Mouse (Mus musculus) intestine, embryonic 16.5 days (tissue): ENCODE data around the gene Rgs2. TPM values are rescaled to one million over a fixed set of nuclear protein-coding genes. Genes with fewer than 3 reads are reported as not detected.

ENCODE experiments used
- ATAC-seq: fragments of 200-750 bp; cut with Nextera tagmentation; 2 replicates; pipeline ENCODE4 v1.8.0; 2017; ENCODE audit warnings: moderate TSS enrichment, moderate library complexity
- H3K27ac ChIP-seq: fragments of 300-500 bp; sonication (generic); 2 replicates; pipeline ENCODE4 v1.5.1; 2014; ENCODE audit warnings: mild to moderate bottlenecking, low read length
- H3K27me3 ChIP-seq: fragments of 300-500 bp; sonication (generic); replicated peaks from 2 replicates; pipeline ENCODE4 v1.6.1; 2014; ENCODE audit warnings: low read length, control low read depth, mixed read lengths; ENCODE audit not compliant: control insufficient read depth, insufficient read depth
- H3K36me3 ChIP-seq: fragments of 300-500 bp; sonication (generic); 2 replicates; pipeline ENCODE4 v1.6.1; 2014; ENCODE audit warnings: low read length, control low read depth; ENCODE audit not compliant: control insufficient read depth, insufficient read depth
- H3K4me1 ChIP-seq: fragments of 300-500 bp; sonication (generic); 2 replicates; pipeline ENCODE4 v1.6.1; 2014; ENCODE audit warnings: low read length, control low read depth, mixed read lengths; ENCODE audit not compliant: control insufficient read depth, insufficient read depth
- H3K4me2 ChIP-seq: fragments of 300-500 bp; sonication (generic); 2 replicates; pipeline ENCODE4 v1.6.1; 2014; ENCODE audit warnings: low read depth, low read length, control low read depth
- H3K4me3 ChIP-seq: fragments of 300-500 bp; sonication (generic); 2 replicates; pipeline ENCODE4 v1.5.1; 2014; ENCODE audit warnings: mild to moderate bottlenecking, low read length
- H3K9ac ChIP-seq: fragments of 300-500 bp; sonication (generic); 2 replicates; pipeline ENCODE4 v1.6.1; 2014; ENCODE audit warnings: low read depth, low read length
- H3K9me3 ChIP-seq: fragments of 300-500 bp; sonication (generic); 2 replicates; pipeline ENCODE4 v1.6.1; 2016; ENCODE audit warnings: low read length, control low read depth; ENCODE audit not compliant: control insufficient read depth
- WGBS: fragments of 180-500 bp; shearing (Covaris S2); extraction: QIAGEN DNeasy Blood & Tissue Kit; methylation state at CpG from one replicate; pipeline ENCODE4 v1.1.7; 2014; 5-methylcytosine and 5-hydroxymethylcytosine counted together
- polyA plus RNA-seq: library from polyadenylated mRNA; unstranded; fragments of >200 nt; fragmentation: Nextera tagmentation; extraction: Ambion mirVana; gene quantifications from 2 replicates; pipeline ENCODE4 v1.2.1, GENCODE M21; 2015

Rgs2 gene
- polyA plus RNA-seq, 1 experiment from 2014 or later, result 50.0 TPM

- Histone ChIP-seq H3K36me3 (no peaks in the 10 kb centered on the region), H3K9me3 (no peaks in the 10 kb centered on the region), H3K4me1 (no peaks in the 10 kb centered on the region), H3K27me3 (no peaks in the 10 kb centered on the region), H3K9ac (no peak overlapping the region), H3K4me3 (no peak overlapping the region), H3K4me2 (no peak overlapping the region), H3K27ac (no peak overlapping the region)
- ATAC-seq, result no peak
- whole genome bisulfite sequencing, result 82% methylated on average over 2 of the region's 2 CpGs
These were observed 11.4 kb downstream of the Rgs2 start for GRCm38 (mm10) chr1:143992528-143992927.

GRCm38 (mm10) chr1:143990263-143990662 is 13.7 kb downstream of the Rgs2 start:
- Histone ChIP-seq H3K36me3 (no peaks in the 10 kb centered on the region), H3K4me3 (no peak overlapping the region), H3K9me3 (no peaks in the 10 kb centered on the region), H3K27me3 (no peaks in the 10 kb centered on the region), H3K9ac (no peak overlapping the region), H3K4me1 (no peaks in the 10 kb centered on the region), H3K27ac (no peak overlapping the region), H3K4me2 (no peak overlapping the region)
- ATAC-seq, result no peak
- WGBS, result 38% methylated on average over 5 of the region's 5 CpGs

- WGBS, result 49% methylated on average over 5 of the region's 5 CpGs
- ATAC-seq, result no peak
These were observed 14.2 kb downstream of the Rgs2 start for GRCm38 (mm10) chr1:143989773-143990172.

GRCm38 (mm10) chr1:143988756-143989155 is 15.2 kb downstream of the Rgs2 start:
- Histone ChIP-seq H3K4me2 (no peak overlapping the region), H3K27ac (no peak overlapping the region), H3K27me3 (no peaks in the 10 kb centered on the region), H3K4me3 (no peak overlapping the region), H3K36me3 (no peaks in the 10 kb centered on the region), H3K4me1 (no peaks in the 10 kb centered on the region), H3K9ac (no peak overlapping the region), H3K9me3 (no peaks in the 10 kb centered on the region)
- WGBS, result 48% methylated on average over 6 of the region's 6 CpGs
- no peak for ATAC-seq

More at GRCm38 (mm10) chr1:143989773-143990172, 14.2 kb downstream of the Rgs2 start:
- Histone ChIP-seq H3K9ac (no peak overlapping the region), H3K4me3 (no peak overlapping the region), H3K27ac (no peak overlapping the region), H3K9me3 (no peaks in the 10 kb centered on the region), H3K4me2 (no peak overlapping the region), H3K36me3 (no peaks in the 10 kb centered on the region), H3K27me3 (no peaks in the 10 kb centered on the region), H3K4me1 (no peaks in the 10 kb centered on the region)

- ATAC-seq, result no peak
These were observed 18.9 kb downstream of the Rgs2 start for GRCm38 (mm10) chr1:143984988-143985625.

GRCm38 (mm10) chr1:143982765-143983312 is 21.1 kb downstream of the Rgs2 start:
- no peaks in the 10 kb centered on the region for H3K36me3 ChIP-seq
- H3K4me3 ChIP-seq, result no peak overlapping the region
- no peaks in the 10 kb centered on the region for H3K27me3 ChIP-seq
- H3K9ac ChIP-seq, result no peak overlapping the region
- H3K4me1 ChIP-seq, result no peaks in the 10 kb centered on the region
- no peak overlapping the region for H3K4me2 ChIP-seq
- no peaks in the 10 kb centered on the region for H3K9me3 ChIP-seq
- WGBS, result 35% methylated on average over 3 of the region's 3 CpGs
- H3K27ac ChIP-seq, result no peak overlapping the region
- no peak for ATAC-seq

More at GRCm38 (mm10) chr1:143984988-143985625, 18.9 kb downstream of the Rgs2 start:
- H3K4me1 ChIP-seq, result no peaks in the 10 kb centered on the region
- WGBS, result 80% methylated on average over 6 of the region's 6 CpGs
- no peaks in the 10 kb centered on the region for H3K36me3 ChIP-seq
- no peak overlapping the region for H3K4me3 ChIP-seq
- no peak overlapping the region for H3K27ac ChIP-seq
- H3K27me3 ChIP-seq, result no peaks in the 10 kb centered on the region
- no peak overlapping the region for H3K4me2 ChIP-seq
- no peaks in the 10 kb centered on the region for H3K9me3 ChIP-seq
- H3K9ac ChIP-seq, result no peak overlapping the region

- Histone ChIP-seq H3K9me3 (no peaks in the 10 kb centered on the region), H3K4me2 (no peak overlapping the region), H3K27me3 (no peaks in the 10 kb centered on the region), H3K36me3 (no peaks in the 10 kb centered on the region), H3K27ac (no peak overlapping the region), H3K4me1 (no peaks in the 10 kb centered on the region), H3K9ac (no peak overlapping the region), H3K4me3 (no peak overlapping the region)
- 50% methylated on average over 2 of the region's 2 CpGs for WGBS
- ATAC-seq, result no peak
These were observed 21.7 kb downstream of the Rgs2 start for GRCm38 (mm10) chr1:143982085-143982764.

GRCm38 (mm10) chr1:143980811-143981210 is 23.1 kb downstream of the Rgs2 start:
- Histone ChIP-seq H3K9me3 (no peaks in the 10 kb centered on the region), H3K9ac (no peak overlapping the region), H3K36me3 (no peaks in the 10 kb centered on the region), H3K27ac (no peak overlapping the region), H3K27me3 (no peaks in the 10 kb centered on the region), H3K4me1 (no peaks in the 10 kb centered on the region), H3K4me3 (no peak overlapping the region), H3K4me2 (no peak overlapping the region)
- no peak for ATAC-seq

- no peak overlapping the region for H3K4me3 ChIP-seq
- H3K4me1 ChIP-seq, result no peaks in the 10 kb centered on the region
- no peaks in the 10 kb centered on the region for H3K27me3 ChIP-seq
- WGBS, result 91% methylated on average over 2 of the region's 2 CpGs
- H3K9me3 ChIP-seq, result no peaks in the 10 kb centered on the region
- ATAC-seq, result no peak
- H3K27ac ChIP-seq, result no peak overlapping the region
- no peak overlapping the region for H3K4me2 ChIP-seq
- H3K36me3 ChIP-seq, result no peaks in the 10 kb centered on the region
- H3K9ac ChIP-seq, result no peak overlapping the region
These were observed 29.3 kb downstream of the Rgs2 start for GRCm38 (mm10) chr1:143974637-143975036.
